Mouse (Mus musculus): ENCODE measurements around the gene Gm21972.

GRCm38 (mm10) chr1:86156595-86156994, 23.2 kb downstream of the Gm21972 start:
- TF ChIP-seq E2F4 (IDR thresholded peaks at IDR 0.05; ENCODE audit: insufficient read depth) (no peak), CEBPB (IDR thresholded peaks at IDR 0.05; ENCODE audit: insufficient read depth, poor library complexity, severe bottlenecking) (no peak), POLR2A (IDR thresholded peaks at IDR 0.05; ENCODE audit: insufficient read length, low read depth) (no peak), POLR2AphosphoS2 (IDR thresholded peaks at IDR 0.05; ENCODE audit: insufficient read length, low read depth) (no peak), USF1 (IDR thresholded peaks at IDR 0.05; ENCODE audit: low read depth) (no peak), MYOG (IDR thresholded peaks at IDR 0.05; ENCODE audit: control insufficient read depth in 1 of 3, insufficient read depth in 1 of 3, insufficient read length in 2 of 3, low read depth in 2 of 3) (no peak), TCF12 (IDR thresholded peaks at IDR 0.05; ENCODE audit: insufficient read depth, poor library complexity, severe bottlenecking) (no peak), MYOD1 (IDR thresholded peaks at IDR 0.05; ENCODE audit: control insufficient read depth in 1 of 3, insufficient read length in 2 of 3, low read depth in 2 of 3) (no peak)
